Mouse (Mus musculus) G1E (cell line): ENCODE measurements around the gene Arf3. TPM values are rescaled to one million over a fixed set of nuclear protein-coding genes. Genes with fewer than 3 reads are reported as not detected.

Source experiments
- ATAC-seq: 2 replicates; pipeline ENCODE4 v1.8.0; 2016; ENCODE audit warnings: mild to moderate bottlenecking; ENCODE audit not compliant: insufficient number of reproducible peaks, poor library complexity, low FRiP score, severe bottlenecking; ENCODE audit errors: extremely low read depth
- DNase-seq: peaks from one replicate; pipeline ENCODE4 v3.0.0; 2012; ENCODE audit warnings: low spot score
- H3K27me3 ChIP-seq: 2 replicates; pipeline ENCODE4 v1.6.1; 2012; ENCODE audit warnings: mild to moderate bottlenecking, low read length, inconsistent platforms; ENCODE audit not compliant: insufficient read depth
- H3K36me3 ChIP-seq: replicated peaks from 2 replicates; pipeline ENCODE3; 2012; ENCODE audit warnings: mild to moderate bottlenecking, inconsistent platforms
- H3K4me1 ChIP-seq: 2 replicates; pipeline ENCODE4 v1.6.1; 2012; ENCODE audit warnings: low read depth, low read length, inconsistent platforms, mixed read lengths; ENCODE audit not compliant: insufficient read depth
- H3K4me3 ChIP-seq: 2 replicates; pipeline ENCODE4 v1.5.1; 2012; ENCODE audit warnings: low read depth, mild to moderate bottlenecking, inconsistent platforms, low read length, moderate library complexity, mixed read lengths
- H3K9me3 ChIP-seq: replicated peaks from 2 replicates; pipeline ENCODE4 v1.6.1; 2012; ENCODE audit warnings: inconsistent platforms
- CTCF ChIP-seq: IDR thresholded peaks from 2 replicates; pipeline ENCODE4 v1.5.1; 2012; ENCODE audit warnings: low read depth, low read length, inconsistent platforms, mixed read lengths
- GATA1 ChIP-seq: IDR thresholded peaks from 2 replicates; pipeline ENCODE4 v1.6.1; 2012; ENCODE audit warnings: borderline replicate concordance, low read length, inconsistent platforms, mixed read lengths
- GATA2 ChIP-seq: IDR thresholded peaks from 2 replicates; pipeline ENCODE4 v1.6.1; 2012; ENCODE audit warnings: low read depth, low read length, inconsistent platforms, borderline replicate concordance
- POLR2AphosphoS5 ChIP-seq: IDR thresholded peaks from 2 replicates; pipeline ENCODE4 v1.6.1; 2012; ENCODE audit warnings: low read depth, low read length, inconsistent platforms; ENCODE audit not compliant: insufficient replicate concordance
- TAL1 ChIP-seq: conservative IDR thresholded peaks from 2 replicates; pipeline ENCODE4 v1.6.1; 2012; ENCODE audit warnings: low read depth, low read length, inconsistent platforms, mixed read lengths
- polyA plus RNA-seq: library from polyadenylated mRNA; stranded (reverse); fragments of >175 nt; gene quantifications from 2 replicates; pipeline ENCODE4 v1.2.3, GENCODE M21; 2012
- total RNA-seq, 2 experiments: library from RNA; stranded (forward) in 1 of 2; stranded (reverse) in 1 of 2; fragments of 200-1000 nt in 1 of 2; fragments of >200 nt in 1 of 2; fragmentation: Nextera tagmentation in 1 of 2; gene quantifications; 2 replicates each; pipeline ENCODE4 v1.2.3; 2014 to 2017

Arf3 gene
- total and polyA plus RNA-seq, 3 experiments = 41.6 to 65.0 (median 58.2) TPM

GRCm38 (mm10) chr15:98806071-98806808, 43.2 kb upstream of the Arf3 start:
- peaks cover 5% of the 10 kb centered on the region; the same call in 1 of the 2 replicates for H3K9me3 ChIP-seq
- peaks cover 21% of the 10 kb centered on the region for H3K36me3 ChIP-seq
- peak overlapping the region; percentile 65; the same call in 1 of the 2 replicates for H3K4me3 ChIP-seq
- TF ChIP-seq GATA2 = no peak
- no peak for TF ChIP-seq POLR2AphosphoS5
- no peak for TF ChIP-seq CTCF
- TF ChIP-seq GATA1 = no peak
- no peak for TF ChIP-seq TAL1
- DNase-seq (no peak), ATAC-seq (no peak)
- peaks cover 49% of the 10 kb centered on the region for H3K4me1 ChIP-seq
- peaks cover 82% of the 10 kb centered on the region for H3K27me3 ChIP-seq

DNA sequence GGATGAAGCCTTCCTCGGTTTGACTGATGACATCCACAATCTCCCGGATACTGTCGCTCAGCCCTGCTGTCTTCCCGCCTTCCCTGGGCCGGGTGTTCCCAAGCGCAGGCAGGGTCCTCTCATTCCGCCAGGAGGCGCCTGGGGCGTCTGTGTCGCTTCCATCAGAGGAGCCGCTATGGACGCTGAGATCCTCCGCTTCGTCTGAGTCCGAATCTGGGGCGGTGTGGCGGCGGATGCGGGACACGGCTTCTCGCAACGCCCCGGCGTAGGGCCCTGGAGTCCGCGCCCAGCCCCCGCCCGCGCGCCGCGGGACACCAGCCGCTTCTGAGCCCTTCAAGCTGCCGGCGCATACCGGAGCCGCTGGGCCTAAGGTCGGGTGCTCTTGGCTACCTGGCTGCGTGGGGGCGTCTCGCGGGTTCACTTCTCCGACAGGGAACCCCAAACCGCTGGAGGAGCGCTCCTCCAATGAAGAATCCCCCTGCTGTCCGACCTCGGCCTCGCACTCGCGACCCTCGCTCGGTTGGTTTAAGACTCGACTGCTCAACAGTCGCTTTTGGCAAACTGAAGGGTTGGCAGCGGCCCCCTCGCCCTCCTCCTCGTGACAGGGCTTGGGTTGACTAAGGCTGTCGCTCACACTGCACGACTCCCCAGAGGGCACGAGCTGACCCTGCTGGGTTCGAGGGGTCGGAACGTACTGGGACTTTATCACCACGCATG, 42.5 kb upstream of the Arf3 start:
- peaks cover 46% of the 10 kb centered on the region for H3K4me1 ChIP-seq
- DNase-seq = no peak

GRCm38 (mm10) chr15:98804054-98804453, 41.0 kb upstream of the Arf3 start:
- Histone ChIP-seq H3K9me3 (peaks cover 5% of the 10 kb centered on the region; the same call in 1 of the 2 replicates), H3K4me1 (peaks cover 46% of the 10 kb centered on the region), H3K27me3 (peaks cover 96% of the 10 kb centered on the region), H3K36me3 (peaks cover 3% of the 10 kb centered on the region), H3K4me3 (no peak overlapping the region; the same call in 1 of the 2 replicates)
- TF ChIP-seq GATA1 = no peak
- TF ChIP-seq GATA2 = no peak
- TF ChIP-seq POLR2AphosphoS5 = no peak
- no peak for TF ChIP-seq TAL1
- peak; percentile 93 for TF ChIP-seq CTCF
- DNase-seq = peak; percentile 82
- ATAC-seq = peak; percentile 52; the same call in 1 of the 2 replicates

More for the DNA sequence above, 42.5 kb upstream of the Arf3 start:
- ATAC-seq = no peak
- TF ChIP-seq POLR2AphosphoS5 (no peak), GATA1 (no peak), GATA2 (no peak), CTCF (no peak), TAL1 (no peak)
- H3K27me3 ChIP-seq = peaks cover 90% of the 10 kb centered on the region
- H3K9me3 ChIP-seq = peaks cover 5% of the 10 kb centered on the region; the same call in 1 of the 2 replicates
- peaks cover 14% of the 10 kb centered on the region for H3K36me3 ChIP-seq
- peak overlapping the region; percentile 51; the same call in 1 of the 2 replicates for H3K4me3 ChIP-seq

DNA sequence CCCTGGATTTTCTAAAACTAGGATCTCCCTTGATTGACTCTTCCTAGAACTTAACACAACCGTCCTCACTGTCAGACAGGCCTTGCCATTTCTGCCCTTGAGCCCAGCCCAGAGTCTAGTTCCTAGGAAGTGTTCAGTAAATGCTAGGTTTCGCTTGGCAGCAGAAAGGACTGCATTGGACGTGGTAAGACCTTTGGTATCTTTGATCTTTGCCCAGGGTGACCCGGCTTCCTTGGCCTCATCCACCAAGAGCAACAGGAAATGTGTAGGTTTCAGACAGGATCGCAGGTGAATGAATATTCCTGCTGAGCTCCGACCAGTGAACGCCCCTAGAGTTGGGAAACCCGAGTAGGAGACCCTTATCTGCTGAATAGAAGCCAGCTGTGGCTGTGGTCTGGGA, 39.9 kb upstream of the Arf3 start:
- DNase-seq (no peak), ATAC-seq (no peak)
- Histone ChIP-seq H3K27me3 (peaks cover 95% of the 10 kb centered on the region), H3K9me3 (peaks cover 5% of the 10 kb centered on the region; the same call in 1 of the 2 replicates), H3K4me3 (no peak overlapping the region), H3K4me1 (peaks cover 36% of the 10 kb centered on the region), H3K36me3 (no peaks in the 10 kb centered on the region)
- no peak for TF ChIP-seq GATA2
- no peak for TF ChIP-seq POLR2AphosphoS5
- no peak for TF ChIP-seq TAL1

DNA sequence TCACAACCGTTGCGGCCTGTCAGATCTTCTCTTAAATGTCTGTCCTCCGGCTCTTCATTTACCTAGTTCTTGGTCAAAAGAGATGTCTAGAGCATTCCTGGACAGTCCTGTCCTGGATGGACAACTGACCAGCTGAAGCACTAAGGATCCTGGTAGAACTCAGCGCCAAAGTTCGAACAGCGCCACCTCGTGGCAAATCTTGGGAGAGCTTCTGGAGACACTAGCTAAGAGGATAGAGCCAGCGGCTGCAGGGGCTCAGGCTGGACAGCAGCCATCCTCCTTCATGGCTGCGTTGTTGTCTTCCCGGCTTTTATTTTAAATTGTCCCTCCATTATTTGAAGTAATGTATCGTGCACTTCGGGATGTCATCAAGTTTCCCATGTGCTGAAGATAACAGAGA, 36.4 kb upstream of the Arf3 start:
- H3K9me3 ChIP-seq = no peaks in the 10 kb centered on the region
- peaks cover 86% of the 10 kb centered on the region for H3K27me3 ChIP-seq
- H3K36me3 ChIP-seq = no peaks in the 10 kb centered on the region
- TF ChIP-seq GATA1 (no peak), TAL1 (no peak), POLR2AphosphoS5 (no peak), CTCF (peak; percentile 75), GATA2 (no peak)
- H3K4me1 ChIP-seq = peaks cover 8% of the 10 kb centered on the region
- DNase-seq (peak; percentile 70), ATAC-seq (no peak)
- no peak overlapping the region for H3K4me3 ChIP-seq

DNA sequence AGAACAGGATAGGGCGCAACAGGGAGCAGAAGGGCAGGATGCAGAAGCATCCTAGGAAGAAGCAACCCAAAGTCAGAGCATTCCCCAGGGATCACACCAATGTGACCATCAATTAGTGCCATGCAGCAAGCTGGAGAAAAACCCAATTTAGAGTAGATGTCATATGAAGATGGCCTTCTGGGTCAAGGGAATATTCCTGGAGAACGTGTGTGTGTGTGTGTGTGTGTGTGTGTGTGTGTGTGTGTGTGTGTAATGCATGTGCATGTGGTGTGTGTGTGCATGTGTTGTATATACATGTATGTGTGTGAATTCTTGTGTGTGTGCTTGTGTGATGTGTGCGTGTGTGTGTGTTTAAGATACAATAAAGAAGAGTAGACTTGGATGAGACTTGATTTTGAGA, 35.9 kb upstream of the Arf3 start:
- Histone ChIP-seq H3K36me3 (no peaks in the 10 kb centered on the region), H3K27me3 (peaks cover 84% of the 10 kb centered on the region), H3K4me1 (peaks cover 3% of the 10 kb centered on the region), H3K4me3 (no peak overlapping the region), H3K9me3 (no peaks in the 10 kb centered on the region)
- DNase-seq = no peak
- no peak for ATAC-seq
- TF ChIP-seq GATA1 (no peak), CTCF (no peak)
